Mouse (Mus musculus) bone marrow, adult 2 months (tissue): ENCODE data around the gene Rps6ka1.

Source experiments
- CTCF ChIP-seq: fragments of 200-500 bp; IDR thresholded peaks from 2 replicates; pipeline ENCODE4 v1.5.1; 2011; ENCODE audit warnings: low read length, control low read depth; ENCODE audit not compliant: control insufficient read depth, insufficient read depth
- POLR2A ChIP-seq: fragments of 200-500 bp; IDR thresholded peaks from 2 replicates; pipeline ENCODE4 v1.6.1; 2011; ENCODE audit warnings: low read depth, mild to moderate bottlenecking, control low read depth, low read length, borderline replicate concordance; ENCODE audit not compliant: control insufficient read depth

GRCm38 (mm10) chr4:133899241-133899800 lies 11.7 kb upstream of the Rps6ka1 start:
- TF ChIP-seq CTCF (no peak), POLR2A (no peak)
